Mouse (Mus musculus) adrenal gland, postnatal 25 days (tissue): ENCODE results near the gene Mndal. TPM values are rescaled to one million over a fixed set of nuclear protein-coding genes. Genes with fewer than 3 reads are reported as not detected.
"Not testable (repeated sequence)": the region's sequence is repeated elsewhere in the genome, so short reads cannot be mapped to it uniquely, and the experiment has no call there.

Source experiments
- DNase-seq: peaks from one replicate; pipeline ENCODE4 v3.0.0; 2021; ENCODE audit warnings: mixed read lengths
- long read RNA-seq: library from polyadenylated mRNA; stranded (forward); transcript quantifications from one replicate; pipeline ENCODE4 v2.0.0, GENCODE M21; 2021
- total RNA-seq: library from RNA; stranded (reverse); gene quantifications from 2 replicates; pipeline ENCODE4 v1.2.3, GENCODE M21; 2021

Mndal gene
- total RNA-seq, result 17.0 and 19.2 TPM in 2 replicates
- long read RNA-seq, partial matches to known transcripts, result 3 of 10 reads
- long read RNA-seq, other reads (novel, unspliced or antisense), result 3 of 10 reads

DNA sequence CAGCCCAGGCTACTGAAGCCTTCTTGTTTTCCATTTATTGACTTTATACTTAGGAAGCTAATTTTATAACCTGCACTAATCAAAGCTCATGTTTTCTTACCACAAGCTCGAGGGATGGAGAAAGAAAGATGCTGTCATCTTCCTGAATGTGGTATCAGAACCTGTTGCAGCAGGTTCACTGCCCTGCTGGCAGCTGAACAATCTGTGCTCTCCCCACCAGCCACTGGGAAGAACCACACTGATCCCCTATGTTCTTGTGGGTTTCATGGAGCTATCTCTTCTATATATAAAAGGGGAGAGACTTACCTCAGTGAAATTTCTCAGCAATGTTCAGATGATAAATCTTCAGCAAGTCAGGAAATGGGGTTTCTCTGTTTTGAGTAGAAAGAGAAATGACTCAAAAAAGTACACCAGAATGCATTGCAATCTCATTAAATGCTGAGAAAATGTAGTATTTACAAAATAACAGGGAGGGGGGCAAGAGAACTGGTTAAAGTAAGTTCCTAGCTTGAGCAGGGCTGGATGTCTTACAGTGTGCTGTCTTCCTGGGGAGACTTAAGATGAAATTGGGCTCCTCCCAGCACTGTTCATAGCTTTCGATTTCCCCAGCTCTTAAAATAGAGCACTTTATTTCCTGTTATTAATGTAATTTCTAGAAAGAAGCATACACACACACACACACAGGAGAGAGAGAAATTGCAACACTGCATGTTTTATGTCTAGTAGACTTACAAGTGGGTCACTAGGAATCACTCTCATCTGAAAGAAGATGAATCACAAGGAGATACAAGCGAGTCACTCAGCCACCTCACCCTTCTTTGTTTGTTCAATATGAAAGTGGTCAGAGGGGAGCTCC is at the start of gene Mndal, which contains the start of gene Ifi203:
Gene Mndal, minus strand, starts transcription at position 568 of the 856 bp plus-strand sequence.
Gene Ifi203, minus strand, starts transcription at position 749 of the 856 bp plus-strand sequence.
- not testable (repeated sequence) for DNase-seq

- DNase-seq, result not testable (repeated sequence)
These were observed 40.5 kb upstream of the Mndal start, which contains the start of gene Ifi202b for GRCm38 (mm10) chr1:173982694-173983305. Gene Ifi202b, minus strand, starts transcription at chr1:173982744.

DNA sequence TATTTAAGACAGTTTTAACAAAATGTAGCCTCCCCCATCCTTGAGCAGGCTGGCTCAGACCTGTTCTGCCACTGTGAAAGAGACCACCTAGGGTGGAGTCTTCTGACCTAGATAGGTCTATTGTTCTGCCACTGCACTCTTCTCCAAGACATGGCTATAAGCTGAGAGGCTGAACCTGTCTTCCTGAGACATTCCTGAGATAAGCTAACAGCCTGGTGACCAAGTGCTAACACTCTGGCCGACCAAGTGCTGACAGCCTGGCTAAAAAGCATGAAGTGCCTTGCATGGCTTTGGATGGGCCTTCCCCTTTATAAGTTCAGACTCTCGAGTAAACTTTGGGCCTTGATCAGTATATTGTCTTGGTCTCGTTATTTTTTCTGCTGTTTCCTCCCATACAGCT is 38.7 kb upstream of the Mndal start:
- DNase-seq, result not testable (repeated sequence)

DNA sequence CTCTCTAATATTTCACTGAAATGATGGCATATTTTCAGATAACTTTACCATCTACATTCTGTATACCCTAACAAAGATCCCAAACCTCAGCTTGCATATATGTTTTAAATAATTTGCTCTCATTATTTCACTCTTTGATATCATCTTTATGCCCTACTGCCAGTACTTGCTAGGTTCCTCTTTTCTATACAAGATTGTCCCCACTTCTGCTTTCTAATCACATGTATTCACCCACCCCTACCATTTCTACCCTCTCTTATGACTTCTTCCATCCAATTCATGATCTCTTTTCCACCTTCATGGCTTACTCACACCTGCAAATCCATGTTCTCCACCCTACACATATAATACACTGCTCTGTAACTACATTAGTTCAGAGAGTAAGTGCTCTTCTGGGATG is 35.3 kb upstream of the Mndal start:
- DNase-seq, result no peak

DNA sequence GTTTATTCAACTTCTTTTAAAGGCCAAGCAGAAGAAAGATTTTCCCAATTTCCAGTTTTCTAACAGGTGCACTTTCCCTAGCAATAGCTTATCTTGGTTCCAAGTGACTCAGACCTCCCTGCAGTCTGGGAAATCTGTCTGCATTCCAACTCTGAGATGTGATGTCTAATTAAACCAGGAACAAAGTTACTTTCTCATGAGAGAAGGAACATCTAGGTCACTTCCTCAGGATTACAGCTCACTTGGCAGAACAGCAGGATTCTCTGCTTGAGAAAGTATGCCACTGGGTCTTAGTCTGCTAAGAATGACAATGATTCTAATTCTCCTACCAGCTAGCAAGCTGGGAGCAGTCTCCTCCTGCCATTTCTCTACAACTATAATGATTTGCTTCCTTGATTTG is 30.8 kb upstream of the Mndal start:
- DNase-seq, result no peak

DNA sequence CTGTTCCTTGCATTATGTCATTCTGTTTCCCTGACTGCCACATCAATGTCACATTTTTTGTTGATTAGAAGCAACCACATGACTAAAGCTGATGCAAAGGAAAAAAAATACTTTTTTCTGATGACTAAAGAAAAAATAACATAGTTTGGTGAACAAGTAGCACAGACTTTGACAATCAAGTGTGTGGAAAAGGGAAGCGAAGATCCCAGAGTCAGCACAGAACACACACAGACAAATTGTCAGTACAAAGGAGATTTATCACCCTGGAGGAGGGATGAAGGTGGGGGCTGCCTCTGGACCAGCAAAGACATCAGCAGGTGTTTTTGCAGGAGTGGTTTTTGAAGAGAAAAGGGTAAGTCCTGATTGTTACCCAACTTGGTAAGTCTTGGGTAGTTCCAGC is 19.2 kb upstream of the Mndal start:
- DNase-seq, result not testable (repeated sequence)

DNA sequence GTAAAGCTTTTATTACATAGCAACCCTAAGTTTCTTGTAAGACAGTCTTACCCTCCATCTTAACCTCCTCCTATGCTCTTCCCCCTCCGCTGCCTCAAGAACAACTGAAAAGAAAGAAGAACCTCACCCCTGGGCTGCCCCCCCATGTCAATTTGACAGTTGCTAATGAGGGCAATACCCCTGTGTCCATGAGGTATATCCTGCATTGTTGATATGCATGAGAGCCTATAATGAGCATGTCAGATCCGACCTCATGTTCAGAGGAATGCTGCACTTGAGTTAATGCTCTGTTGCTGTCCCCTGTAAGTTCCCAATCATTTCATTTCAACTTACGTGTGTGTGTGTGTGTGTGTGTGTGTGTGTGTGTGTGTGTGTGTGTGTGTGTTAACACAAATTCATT is 17.7 kb upstream of the Mndal start:
- DNase-seq, result not testable (repeated sequence)

DNA sequence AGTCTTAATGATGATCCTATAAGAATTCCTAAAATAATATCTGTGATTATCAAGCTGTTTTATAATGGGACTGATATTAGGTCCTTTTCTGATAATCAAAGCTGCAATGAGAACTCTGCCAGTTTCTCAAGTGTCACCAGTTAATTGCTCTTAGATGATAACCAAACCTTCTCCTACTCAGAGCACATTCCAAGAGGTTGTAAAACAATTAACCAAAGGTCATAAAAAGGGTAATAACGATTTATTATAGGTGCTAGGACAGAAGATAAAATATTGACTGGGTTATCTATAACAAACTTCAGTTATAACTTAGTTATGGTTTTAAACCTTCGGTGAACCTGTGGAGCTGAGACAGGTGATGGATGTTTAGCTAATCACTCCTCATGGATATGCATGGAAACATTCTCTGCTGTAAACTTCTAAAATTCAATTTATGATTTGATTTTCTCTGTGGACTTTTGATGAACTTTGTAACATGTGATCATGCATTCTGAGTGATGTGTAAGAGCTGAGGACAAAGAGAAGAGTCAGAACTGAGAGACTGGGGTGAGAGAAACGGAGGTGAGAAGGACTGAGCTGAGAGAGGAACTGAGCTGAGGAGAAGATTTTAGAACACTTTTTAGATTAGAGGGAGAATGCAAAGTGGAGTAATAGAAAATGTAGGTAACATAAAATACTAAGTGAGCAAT is 13.7 kb upstream of the Mndal start:
- not testable (repeated sequence) for DNase-seq

DNA sequence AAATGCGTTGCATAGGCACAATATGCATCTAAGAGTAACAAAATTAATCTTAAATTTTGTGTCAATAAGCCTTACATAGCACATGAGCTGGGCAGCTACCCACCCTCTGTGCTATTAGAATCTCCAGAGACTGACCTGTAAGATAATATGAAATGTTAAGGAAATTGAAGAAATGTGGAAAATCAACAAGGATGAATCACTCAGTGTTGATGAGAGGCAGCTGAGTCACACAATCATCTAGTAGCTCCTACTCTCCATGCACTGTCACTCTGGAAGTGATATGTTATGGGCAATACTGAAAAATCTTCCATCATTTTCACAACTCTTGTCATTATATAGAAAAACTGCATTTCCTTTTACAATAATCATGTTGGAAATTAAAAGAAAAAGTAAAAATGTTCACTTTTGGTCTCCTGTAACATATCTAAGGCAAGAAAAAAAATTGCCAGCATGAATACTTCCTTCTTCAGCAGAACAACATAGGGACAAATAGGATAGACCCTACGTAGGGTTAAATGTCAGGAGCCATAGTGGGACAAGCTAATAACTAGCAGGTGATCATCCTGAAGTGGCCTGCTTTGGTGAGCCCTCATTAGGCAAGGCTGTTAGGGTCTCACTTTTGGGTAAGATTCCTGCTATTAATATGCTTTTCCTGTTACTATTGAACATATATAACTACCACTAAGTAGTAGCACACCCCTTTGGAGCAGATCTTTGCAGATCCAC is 12.9 kb upstream of the Mndal start:
- no peak for DNase-seq

DNA sequence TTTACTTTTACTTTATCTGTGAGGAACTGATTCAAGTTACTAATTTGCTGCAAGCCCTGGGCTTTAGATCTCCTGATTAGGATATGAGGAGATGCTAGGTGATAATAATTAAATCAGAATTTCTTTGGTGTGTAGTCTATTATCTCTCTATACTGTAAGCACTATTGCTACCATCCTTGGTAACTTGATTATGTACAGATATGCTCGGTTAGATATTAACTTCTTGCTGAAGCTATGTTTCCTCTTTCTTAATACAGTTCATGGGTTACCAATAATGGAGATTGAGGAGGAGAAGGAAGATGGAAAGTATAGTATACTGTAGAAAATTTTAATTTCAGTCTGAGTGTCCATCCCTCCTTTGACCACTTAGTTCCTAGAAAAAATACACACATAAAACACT is 11.3 kb upstream of the Mndal start:
- no peak for DNase-seq

GRCm38 (mm10) chr1:173949044-173949443 is 6.8 kb upstream of the Mndal start:
- not testable (repeated sequence) for DNase-seq

- not testable (repeated sequence) for DNase-seq
These were observed 432 bp upstream of the Mndal start for GRCm38 (mm10) chr1:173942780-173943066.

- DNase-seq, result not testable (repeated sequence)
These were observed 769 bp downstream of the Mndal start for GRCm38 (mm10) chr1:173941522-173941921.

GRCm38 (mm10) chr1:173919279-173919678 is 23.0 kb downstream of the Mndal start:
- not testable (repeated sequence) for DNase-seq

DNA sequence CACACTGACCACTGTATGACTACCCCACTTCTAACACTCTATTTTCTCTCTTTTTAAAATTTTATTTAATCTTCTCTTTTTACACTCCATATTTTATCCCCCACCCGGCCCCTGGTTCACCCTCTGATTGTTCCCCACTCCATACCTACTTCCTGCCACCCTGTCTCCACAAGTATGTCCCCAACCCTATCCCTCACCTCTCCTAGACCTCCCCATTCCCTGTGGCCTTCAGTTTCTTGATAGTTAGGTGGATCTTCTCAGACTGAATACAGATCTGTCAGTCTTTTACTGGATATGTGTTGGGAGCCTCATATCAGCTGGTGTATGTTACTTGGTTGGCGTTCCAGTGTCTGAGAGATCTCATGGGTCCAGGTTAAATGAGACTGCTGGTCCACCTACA is 27.7 kb downstream of the Mndal start:
- no peak for DNase-seq

GRCm38 (mm10) chr1:173913256-173913791 is 29.0 kb downstream of the Mndal start:
- DNase-seq, result not testable (repeated sequence)

GRCm38 (mm10) chr1:173912548-173913255 is 29.6 kb downstream of the Mndal start, which contains the start of gene Ifi211:
Gene Ifi211, minus strand, starts transcription at chr1:173913046.
- DNase-seq, result not testable (repeated sequence)

DNA sequence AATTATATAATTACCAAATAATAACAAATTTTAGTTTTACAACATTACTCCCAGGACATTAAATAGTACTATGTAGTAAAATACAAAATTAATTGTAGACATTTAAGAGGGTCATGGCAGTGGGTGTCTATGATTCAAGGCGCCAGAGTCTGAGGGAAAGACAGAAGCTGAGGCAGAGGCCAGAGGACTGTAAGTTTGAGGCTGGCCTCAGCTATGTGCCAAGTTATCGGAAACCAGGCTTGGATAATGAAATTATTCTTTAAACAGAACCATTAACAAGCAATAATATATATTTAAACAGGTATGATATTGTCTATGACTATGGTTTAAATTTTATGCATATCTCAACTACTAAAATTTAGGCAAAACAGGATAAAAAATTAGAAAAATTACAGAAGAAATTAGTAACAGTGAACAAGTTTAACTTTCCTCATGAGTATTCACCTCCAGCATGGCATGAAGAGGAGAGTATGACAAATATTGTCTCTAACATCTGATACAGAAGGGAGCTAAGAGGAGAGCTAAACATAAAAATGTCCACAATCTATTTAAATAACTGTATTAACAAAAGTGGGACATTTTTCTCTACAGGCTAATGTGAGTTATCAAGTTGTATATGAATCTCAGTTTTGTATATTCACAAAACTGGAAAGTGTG is 30.4 kb downstream of the Mndal start:
- DNase-seq, result no peak

- DNase-seq, result not testable (repeated sequence)
These were observed 33.9 kb downstream of the Mndal start for GRCm38 (mm10) chr1:173908390-173908789.

GRCm38 (mm10) chr1:173905885-173906284 is 36.4 kb downstream of the Mndal start:
- DNase-seq, result not testable (repeated sequence)
